Mouse (Mus musculus) cerebellum, adult 2 months (tissue): ENCODE measurements around the gene Gm3435.
"Not testable (repeated sequence)": the region's sequence is repeated elsewhere in the genome, so short reads cannot be mapped to it uniquely, and the experiment has no call there.

Experiments used
- CTCF ChIP-seq: fragments of 200-500 bp; IDR thresholded peaks from 2 replicates; pipeline ENCODE4 v1.5.1; 2011; ENCODE audit warnings: low read depth, mild to moderate bottlenecking, control low read depth, low read length, moderate library complexity, borderline replicate concordance; ENCODE audit not compliant: insufficient read depth
- POLR2A ChIP-seq: fragments of 200-500 bp; IDR thresholded peaks from 2 replicates; pipeline ENCODE4 v1.6.1; 2011; ENCODE audit warnings: low read length, control low read depth, borderline replicate concordance; ENCODE audit not compliant: insufficient read depth

DNA sequence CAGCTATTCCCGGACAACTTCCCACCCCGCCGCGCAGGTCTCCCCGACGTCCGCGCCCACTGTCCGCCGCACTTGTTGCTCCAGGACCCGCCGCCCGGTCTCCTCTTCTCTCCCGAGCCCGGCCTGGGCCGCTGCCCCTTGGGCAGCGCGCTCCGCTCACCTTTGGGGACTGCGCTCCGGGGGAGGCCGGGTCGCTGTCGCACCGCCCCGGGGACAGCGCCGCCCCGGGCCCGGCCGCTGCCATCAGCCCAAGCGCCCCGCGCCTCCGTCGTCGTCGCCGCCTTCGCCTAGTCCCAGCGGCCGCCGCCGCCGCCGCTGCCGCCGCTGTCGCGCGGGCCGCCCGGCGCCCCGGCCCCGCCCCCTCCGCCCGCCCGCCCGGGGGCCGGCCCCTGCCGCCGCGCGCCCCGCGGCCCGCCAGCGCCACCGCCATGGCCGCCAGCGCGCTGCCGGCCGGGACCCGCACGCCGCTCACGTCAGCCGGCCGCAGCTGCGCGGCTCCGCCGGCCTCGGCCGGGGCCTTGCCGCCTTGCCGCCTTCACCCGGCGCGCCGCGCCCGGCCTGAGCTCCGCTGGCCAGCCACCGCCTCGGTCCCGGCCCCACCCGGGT lies 48.9 kb upstream of the Gm3435 start, which contains the start of gene Phf10:
- TF ChIP-seq CTCF, POLR2A: not testable (repeated sequence)
